Mouse (Mus musculus) bone marrow macrophage, adult 2 months (primary cell): ENCODE data around the gene Ppp3r2.

ENCODE experiments used
- CTCF ChIP-seq: IDR thresholded peaks from 2 replicates; pipeline ENCODE4 v1.5.1; 2012; ENCODE audit warnings: low read depth, mild to moderate bottlenecking, low read length, moderate library complexity
- POLR2A ChIP-seq: IDR thresholded peaks from 2 replicates; pipeline ENCODE4 v1.6.1; 2012; ENCODE audit warnings: mild to moderate bottlenecking, low read depth, low read length, borderline replicate concordance

- no peak for TF ChIP-seq POLR2A
- TF ChIP-seq CTCF = no peak
Measured at GRCm38 (mm10) chr4:49659421-49659820, 22.4 kb downstream of the Ppp3r2 start.
